Mouse (Mus musculus) C2C12 (cell line): Measurements from ENCODE around the gene Klhl36.

Source experiments
- CTCF ChIP-seq: IDR thresholded peaks from one replicate; pipeline ENCODE4 v1.5.1; 2011; ENCODE audit not compliant: control insufficient read depth, insufficient read depth, insufficient read length
- FOSL1 ChIP-seq: IDR thresholded peaks from one replicate; pipeline ENCODE4 v1.8.0; 2011; ENCODE audit warnings: mild to moderate bottlenecking, low read length; ENCODE audit not compliant: poor library complexity, insufficient read depth, severe bottlenecking
- MYOD1 ChIP-seq: IDR thresholded peaks from one replicate; pipeline ENCODE4 v1.6.1; 2011; ENCODE audit warnings: low read depth; ENCODE audit not compliant: control insufficient read depth, insufficient read length

DNA sequence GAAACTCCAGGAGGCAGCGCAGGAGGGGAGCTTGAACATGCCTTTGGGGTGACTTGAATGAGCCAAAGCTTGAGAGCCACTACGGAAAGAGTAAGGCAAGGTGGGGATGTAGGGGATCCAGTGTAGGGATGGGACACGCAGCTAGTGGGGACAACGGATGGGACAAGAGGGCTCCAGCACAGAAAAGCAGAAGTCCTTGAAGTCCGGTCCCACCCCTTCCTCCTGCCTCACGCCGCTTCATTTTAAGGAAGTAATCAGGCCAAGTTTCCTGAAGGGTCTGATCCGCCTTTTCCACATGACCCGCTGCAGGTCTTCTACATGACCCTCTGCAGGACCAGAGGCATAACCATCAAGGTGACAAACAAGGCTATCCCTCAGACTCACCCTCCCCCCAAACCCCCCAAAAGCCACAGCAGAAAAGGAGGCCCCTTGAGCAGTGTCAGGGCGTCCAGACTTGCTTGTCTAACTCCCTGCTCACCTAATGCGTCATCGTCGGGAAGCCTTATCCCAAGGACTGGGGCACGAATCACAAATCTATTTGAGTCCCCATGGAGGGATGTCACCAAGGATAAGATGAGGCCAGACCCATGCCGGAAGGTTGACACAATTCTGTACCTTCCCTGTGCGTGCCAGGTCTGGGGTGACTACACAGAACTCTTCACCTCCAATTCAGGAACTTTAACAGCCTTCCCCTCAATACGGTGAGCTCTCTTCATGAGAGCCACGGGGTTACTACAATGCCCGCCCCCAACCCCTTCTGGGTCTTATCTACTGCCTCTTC lies 35.9 kb upstream of the Klhl36 start:
- TF ChIP-seq MYOD1 (no peak), CTCF (no peak), FOSL1 (no peak)
